Mouse (Mus musculus) regulatory T cell (primary cell): ENCODE measurements around the gene Tet1.
"Not testable (repeated sequence)": the region's sequence is repeated elsewhere in the genome, so short reads cannot be mapped to it uniquely, and the experiment has no call there.

Experiments
- in situ Hi-C: fragments of 300-600 bp; cut with MboI, MseI; formaldehyde crosslinking; loops from one replicate; pipeline ENCODE4 v1.15.1; 2025; ENCODE audit warnings: high pct_unique_total_duplicates

The Tet1 gene

GRCm38 (mm10) chr10:62908896-62909295, at the start of gene Tet1:
Gene Tet1, minus strand, starts transcription at chr10:62908996.
- in situ Hi-C loops = not testable (repeated sequence)

- in situ Hi-C loops = no loop called here
Observed at GRCm38 (mm10) chr10:62948551-62948950, 39.8 kb upstream of the Tet1 start.

DNA sequence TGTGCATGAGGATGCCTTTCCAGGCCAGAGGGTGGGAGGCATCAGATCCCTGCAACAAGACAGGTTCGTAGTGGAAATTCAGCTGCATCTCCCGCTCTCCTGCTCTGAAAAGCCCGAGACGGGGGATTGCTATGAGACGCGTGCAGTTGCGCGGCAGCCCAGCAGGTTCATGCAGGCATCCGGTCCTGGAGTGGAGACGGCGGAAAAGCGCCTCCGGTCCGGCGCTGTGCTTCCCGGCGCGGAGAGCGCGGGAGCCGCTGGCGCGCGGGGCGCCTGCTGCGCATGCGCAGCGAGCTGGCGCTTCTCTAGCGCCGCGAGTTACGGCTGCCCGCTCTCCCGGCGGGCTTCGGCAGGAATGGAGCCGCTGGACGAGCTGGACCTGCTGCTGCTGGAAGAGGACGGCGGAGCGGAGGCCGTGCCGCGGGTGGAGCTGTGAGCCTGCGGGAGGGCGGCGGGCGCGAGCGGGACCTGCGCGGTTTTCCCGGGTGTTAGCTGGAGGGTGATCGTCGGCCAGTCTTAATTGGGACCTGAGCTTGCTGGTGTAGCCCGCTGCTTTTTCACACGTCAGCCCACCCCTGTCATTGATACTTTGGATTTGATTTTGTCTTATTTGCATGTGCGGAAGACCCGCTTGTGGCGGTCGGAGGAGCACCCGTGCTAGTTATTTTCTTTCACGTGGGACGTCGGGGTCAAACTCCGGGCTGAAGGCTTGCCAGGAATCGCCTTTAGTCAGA, 38.1 kb upstream of the Tet1 start, which contains the start of gene Dna2:
Gene Dna2, plus strand, starts transcription at position 289 of the 734 bp plus-strand sequence.
- in situ Hi-C loops = no loop called here

- in situ Hi-C loops = no loop called here
Observed at GRCm38 (mm10) chr10:62944975-62945580, 36.3 kb upstream of the Tet1 start.

DNA sequence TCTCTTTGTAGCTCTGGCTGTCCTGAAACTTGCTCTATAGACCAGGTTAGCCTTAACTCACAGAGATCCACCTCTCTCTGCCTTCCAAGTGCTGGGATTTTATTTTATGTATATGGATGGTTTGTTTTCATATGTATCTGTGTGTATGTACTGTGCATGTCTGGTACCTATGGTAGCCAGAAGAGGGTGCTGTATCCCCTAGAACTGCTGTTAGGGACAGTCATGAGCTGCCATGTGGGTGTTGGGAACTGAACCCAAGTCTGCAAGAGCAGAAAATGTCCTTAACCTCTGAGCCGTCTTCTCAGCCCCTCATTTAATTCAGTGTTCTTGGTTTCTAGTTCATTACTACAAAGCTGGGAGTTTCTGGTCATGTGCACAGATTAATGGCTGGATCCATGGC, 23.6 kb upstream of the Tet1 start:
- in situ Hi-C loops = no loop called here

DNA sequence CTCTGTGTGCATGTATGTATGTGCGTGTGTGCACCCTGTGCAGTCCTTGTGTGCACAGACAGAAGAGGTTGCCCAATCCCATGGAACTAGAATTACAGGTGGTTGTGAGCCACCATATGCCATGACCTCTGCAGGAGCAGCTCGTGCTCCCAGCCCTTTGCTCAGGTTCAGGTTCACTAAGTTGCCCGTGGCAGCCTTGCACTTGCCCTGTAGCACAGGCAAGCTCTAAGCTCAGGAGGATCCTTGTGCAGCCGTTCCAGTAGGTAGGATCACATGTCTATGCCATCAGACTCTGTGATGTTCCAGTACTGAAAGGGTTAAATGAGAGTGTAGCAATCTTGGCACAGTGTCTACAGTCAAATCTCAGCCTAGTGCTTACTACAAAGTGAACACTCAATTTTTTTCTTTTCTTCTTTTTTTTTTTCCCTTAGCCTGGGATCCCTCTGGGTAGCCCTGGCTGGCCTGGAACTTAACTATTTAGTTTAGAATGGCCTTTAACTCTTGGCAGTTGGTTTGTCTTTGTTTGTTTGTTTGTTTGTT, 15.4 kb upstream of the Tet1 start:
- in situ Hi-C loops = no loop called here

DNA sequence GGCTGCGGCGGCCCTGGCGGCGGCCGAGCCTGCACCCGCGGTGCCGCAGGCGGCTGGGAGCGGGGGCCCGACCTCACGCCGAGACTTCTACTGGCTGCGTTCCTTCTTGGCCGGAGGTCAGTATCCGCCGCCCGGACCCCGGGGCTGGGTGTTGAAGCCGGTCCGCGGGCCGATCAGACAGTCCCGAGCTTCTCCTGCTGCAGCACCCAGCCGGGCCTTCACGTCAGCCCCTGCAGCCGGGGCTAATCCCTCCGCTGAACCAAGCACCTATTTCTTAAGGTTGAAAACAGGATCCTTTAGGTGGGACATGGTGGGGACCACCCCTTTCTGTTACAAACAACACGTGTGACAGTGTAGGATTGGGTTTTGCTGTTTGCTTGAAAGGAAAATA, 12.0 kb upstream of the Tet1 start:
- in situ Hi-C loops = no loop called here

GRCm38 (mm10) chr10:62919925-62920765, 11.3 kb upstream of the Tet1 start, which contains the start of gene Slc25a16:
Gene Slc25a16, plus strand, starts transcription at chr10:62920633.
- in situ Hi-C loops = no loop called here

DNA sequence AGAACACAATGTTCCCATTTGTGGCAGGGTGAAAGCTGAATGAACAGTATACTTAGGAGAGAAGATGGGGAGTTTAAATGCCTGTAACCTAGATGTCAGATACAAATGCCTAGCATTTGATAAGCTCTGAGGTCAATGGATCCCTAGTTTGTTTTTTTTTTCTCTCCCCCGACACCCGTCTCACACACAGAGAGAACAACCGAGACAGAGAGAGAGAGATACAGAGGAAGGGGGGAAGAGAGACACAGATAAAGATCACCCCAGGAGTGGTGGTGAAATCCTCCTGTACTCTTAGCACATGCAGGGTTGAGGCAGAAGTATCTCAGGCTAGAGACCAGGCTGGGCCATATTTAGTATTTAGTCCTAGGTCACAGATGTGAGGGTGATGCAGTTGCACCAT, 10.2 kb upstream of the Tet1 start:
- in situ Hi-C loops = no loop called here

- in situ Hi-C loops = no loop called here
Observed at GRCm38 (mm10) chr10:62911120-62911519, 2.3 kb upstream of the Tet1 start.

DNA sequence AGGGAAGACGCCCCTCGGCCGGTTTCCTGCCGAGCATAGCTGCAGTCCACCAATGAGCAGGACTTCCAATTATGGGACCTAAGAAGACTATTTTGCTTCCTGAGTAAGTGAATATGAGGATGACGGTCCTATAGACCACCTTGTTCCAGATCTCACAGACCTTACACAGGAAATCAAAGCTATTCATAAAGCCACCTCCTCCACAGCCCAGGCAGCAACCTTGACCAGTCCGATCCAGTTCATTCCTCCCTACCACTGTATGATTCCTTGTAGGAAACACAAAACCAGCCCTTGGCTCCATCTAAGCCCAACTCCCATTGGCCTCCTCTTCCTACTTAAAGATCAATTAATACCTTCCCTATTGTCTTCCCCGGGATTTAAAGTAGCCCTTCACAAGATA, 2.5 kb downstream of the Tet1 start:
- in situ Hi-C loops = no loop called here

- in situ Hi-C loops = no loop called here
Observed at GRCm38 (mm10) chr10:62902829-62903228, 6.0 kb downstream of the Tet1 start.

- in situ Hi-C loops = no loop called here
Observed at GRCm38 (mm10) chr10:62901826-62902225, 7.0 kb downstream of the Tet1 start.

GRCm38 (mm10) chr10:62900144-62900543, 8.7 kb downstream of the Tet1 start:
- in situ Hi-C loops = no loop called here

DNA sequence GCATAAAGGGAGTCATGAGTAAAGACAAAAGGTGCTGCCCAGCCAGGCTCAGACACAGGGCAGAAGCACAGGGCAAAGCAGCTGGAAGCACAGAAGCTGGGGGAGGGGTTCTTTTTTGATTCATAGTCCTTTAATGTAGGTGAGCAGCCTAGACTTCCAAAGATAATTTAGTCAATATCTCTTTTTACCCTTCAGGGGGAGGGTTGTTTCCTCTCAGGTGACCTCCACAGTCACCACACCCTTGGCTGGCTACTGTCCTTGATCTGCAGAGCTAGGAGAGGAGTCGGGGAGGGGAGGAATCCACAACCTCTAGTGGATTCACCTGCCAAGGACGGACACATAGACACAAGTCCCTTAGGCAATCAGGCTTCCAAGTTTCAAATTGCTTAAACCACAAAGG, 10.7 kb downstream of the Tet1 start:
- in situ Hi-C loops = no loop called here

- in situ Hi-C loops = no loop called here
Observed at GRCm38 (mm10) chr10:62897437-62897836, 11.4 kb downstream of the Tet1 start.

GRCm38 (mm10) chr10:62896774-62897173, 12.0 kb downstream of the Tet1 start:
- in situ Hi-C loops = no loop called here

DNA sequence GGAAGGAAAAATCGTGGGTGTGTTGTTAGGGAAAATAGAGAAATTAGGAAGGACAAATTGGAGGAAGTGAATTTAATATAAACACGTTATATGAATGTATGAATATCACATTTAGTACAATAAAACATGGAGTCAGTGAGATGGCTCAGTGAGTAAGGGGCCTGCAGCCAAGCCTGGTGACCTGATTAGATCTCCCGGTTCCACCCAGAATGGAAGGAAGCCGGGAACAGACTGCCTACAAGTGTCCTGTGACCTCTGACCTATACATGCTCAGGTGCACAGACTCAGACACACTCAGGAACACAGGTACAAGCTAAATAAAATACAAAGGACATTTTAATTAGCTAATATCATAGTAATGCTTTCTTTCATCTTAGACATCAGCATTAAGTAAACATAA, 12.8 kb downstream of the Tet1 start:
- in situ Hi-C loops = no loop called here

DNA sequence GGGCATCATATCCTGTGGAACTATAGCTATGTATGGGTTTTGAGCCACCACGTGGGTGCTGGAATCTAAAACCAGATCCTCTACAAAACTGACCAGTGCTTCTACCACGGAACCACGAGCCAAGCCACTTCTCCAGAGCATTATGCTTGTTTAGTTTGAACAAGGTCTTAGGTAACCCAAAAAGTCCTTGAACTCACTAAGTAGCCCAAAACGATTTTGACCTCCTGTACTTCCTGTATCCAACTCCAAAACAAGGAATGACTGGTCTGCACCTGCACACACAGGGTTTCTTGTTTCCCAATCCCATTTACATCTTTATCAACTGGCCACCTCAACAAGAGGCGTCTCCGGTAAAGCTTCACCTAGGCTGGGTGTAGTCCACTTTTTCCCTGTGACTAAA, 13.4 kb downstream of the Tet1 start:
- in situ Hi-C loops = no loop called here

DNA sequence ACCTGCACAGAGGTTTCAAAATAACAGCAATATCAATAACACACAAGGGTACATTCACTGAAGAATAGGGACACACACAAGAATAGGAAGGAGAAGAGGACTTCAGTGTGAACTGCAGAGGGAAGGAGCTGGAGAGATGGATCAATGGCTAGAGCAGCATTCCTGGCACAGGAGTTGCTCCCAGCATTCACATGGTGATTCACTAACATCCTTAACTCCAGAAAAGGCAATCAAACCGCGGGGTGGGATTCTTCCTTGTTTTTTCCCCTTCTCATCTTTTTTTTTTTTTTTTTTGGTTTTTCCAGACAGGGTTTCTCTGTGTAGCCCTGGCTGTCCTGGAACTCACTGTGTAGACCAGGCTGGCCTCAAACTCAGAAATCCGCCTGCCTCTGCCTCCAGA, 14.3 kb downstream of the Tet1 start:
- in situ Hi-C loops = loop anchor here (5.0 kb wide), 1 partner anchor 87 kb away; no protein-coding TSS in a partner anchor

DNA sequence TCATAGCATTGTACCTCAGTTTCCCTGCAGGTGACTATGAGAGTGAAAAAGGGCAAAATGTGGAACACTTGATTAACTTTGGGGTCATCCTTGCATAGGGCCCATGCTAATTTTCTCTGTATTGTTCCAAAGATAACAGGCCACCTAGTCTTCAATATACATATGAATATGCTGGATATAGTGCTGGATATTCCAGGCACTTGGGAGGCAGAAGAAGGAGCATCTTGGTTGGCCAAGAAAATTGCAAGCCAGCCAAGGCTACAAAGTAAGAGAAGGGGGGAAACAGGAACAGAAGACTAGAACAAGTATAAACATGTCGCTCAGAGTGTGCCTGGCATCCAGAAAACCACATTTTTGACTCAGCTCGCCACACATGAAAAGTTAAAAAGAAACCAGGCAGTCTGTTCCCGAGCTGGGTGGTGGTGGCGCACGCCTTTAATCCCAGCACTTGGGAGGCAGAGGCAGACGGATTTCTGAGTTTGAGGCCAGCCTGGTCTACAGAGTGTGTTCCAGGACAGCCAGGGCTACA, 15.4 kb downstream of the Tet1 start:
- in situ Hi-C loops = loop anchor here (5.0 kb wide), 1 partner anchor 86 kb away; no protein-coding TSS in a partner anchor
